Mouse (Mus musculus): ENCODE results near the gene Osbpl11.
"Not testable (repeated sequence)": the region's sequence is repeated elsewhere in the genome, so short reads cannot be mapped to it uniquely, and the experiment has no call there.

Osbpl11 gene

GRCm38 (mm10) chr16:33184901-33185260 is at the start of gene Osbpl11:
Osbpl11 (plus strand) TSS chr16:33185071.
- peak; percentile 95 to 96 for DNase-seq

- DNase-seq = no peak
Measured at GRCm38 (mm10) chr16:33135167-33135566, 49.7 kb upstream of the Osbpl11 start.

GRCm38 (mm10) chr16:33139061-33139460 is 45.8 kb upstream of the Osbpl11 start:
- DNase-seq = not testable (repeated sequence)

GRCm38 (mm10) chr16:33141758-33142280 is 43.1 kb upstream of the Osbpl11 start:
- no peak for DNase-seq

- no peak for DNase-seq
Measured at GRCm38 (mm10) chr16:33143452-33143851, 41.4 kb upstream of the Osbpl11 start.

GRCm38 (mm10) chr16:33146185-33146584 is 38.7 kb upstream of the Osbpl11 start:
- no peak for DNase-seq

- DNase-seq = no peak
Measured at GRCm38 (mm10) chr16:33148135-33148534, 36.7 kb upstream of the Osbpl11 start.

GRCm38 (mm10) chr16:33150875-33151274 is 34.0 kb upstream of the Osbpl11 start:
- not testable (repeated sequence) for DNase-seq

- DNase-seq = no peak
Measured at GRCm38 (mm10) chr16:33151558-33151957, 33.3 kb upstream of the Osbpl11 start.

GRCm38 (mm10) chr16:33154992-33155391 is 29.9 kb upstream of the Osbpl11 start:
- DNase-seq = peak; percentile 22 to 32

- no peak for DNase-seq
Measured at GRCm38 (mm10) chr16:33158006-33158405, 26.9 kb upstream of the Osbpl11 start.

- DNase-seq = no peak
Measured at GRCm38 (mm10) chr16:33158590-33159071, 26.2 kb upstream of the Osbpl11 start.

GRCm38 (mm10) chr16:33159363-33159762 is 25.5 kb upstream of the Osbpl11 start:
- DNase-seq = no peak

- no peak for DNase-seq
Measured at GRCm38 (mm10) chr16:33163330-33164090, 21.4 kb upstream of the Osbpl11 start.

- DNase-seq = peak; percentile 31 to 50
Measured at GRCm38 (mm10) chr16:33166284-33166683, 18.6 kb upstream of the Osbpl11 start.

- peak in 1 of 2 experiments; percentile 19 for DNase-seq
Measured at GRCm38 (mm10) chr16:33167537-33167936, 17.3 kb upstream of the Osbpl11 start.

GRCm38 (mm10) chr16:33169471-33170034 is 15.3 kb upstream of the Osbpl11 start:
- DNase-seq = no peak

GRCm38 (mm10) chr16:33170716-33171587 is 13.9 kb upstream of the Osbpl11 start:
- no peak for DNase-seq

- no peak for DNase-seq
Measured at GRCm38 (mm10) chr16:33171800-33172199, 13.1 kb upstream of the Osbpl11 start.

GRCm38 (mm10) chr16:33173151-33173550 is 11.7 kb upstream of the Osbpl11 start:
- DNase-seq = no peak

- DNase-seq = no peak
Measured at GRCm38 (mm10) chr16:33174695-33175094, 10.2 kb upstream of the Osbpl11 start.

- not testable (repeated sequence) for DNase-seq
Measured at GRCm38 (mm10) chr16:33176831-33177230, 8.0 kb upstream of the Osbpl11 start.

GRCm38 (mm10) chr16:33177722-33178121 is 7.1 kb upstream of the Osbpl11 start:
- no peak for DNase-seq
